Mouse (Mus musculus): ENCODE data around the gene Ankrd61. TPM values are rescaled to one million over a fixed set of nuclear protein-coding genes. Genes with fewer than 3 reads are reported as not detected.

Gene Ankrd61
- polyA plus RNA-seq, 1 experiment from 2014 or later = 0.36 TPM

GRCm38 (mm10) chr5:143871547-143872169 lies 25.8 kb downstream of the Ankrd61 start:
- Histone ChIP-seq H3K27me3 (ENCODE audit: control insufficient read depth, insufficient read depth, low read length) (no peaks in the 10 kb centered on the region), H3K36me3 (ENCODE audit: control insufficient read depth, insufficient read depth, low read length) (peaks cover 26% of the 10 kb centered on the region), H3K27ac (ENCODE audit: low read length) (no peak overlapping the region), H3K4me1 (ENCODE audit: control insufficient read depth, insufficient read depth, low read length) (no peaks in the 10 kb centered on the region), H3K4me3 (ENCODE audit: low read depth, low read length) (no peak overlapping the region), H3K4me2 (replicated peaks; ENCODE audit: low read depth, low read length) (no peak overlapping the region), H3K9me3 (ENCODE audit: control insufficient read depth, low read depth, low read length) (no peaks in the 10 kb centered on the region), H3K9ac (replicated peaks; ENCODE audit: low read depth, low read length) (no peak overlapping the region)
- ATAC-seq (ENCODE audit: insufficient number of reproducible peaks, insufficient read depth, low FRiP score, low read depth) = no peak
- 81% methylated on average over 11 of the region's 11 CpGs for WGBS

Other genes with a start within 250 kb of the Ankrd61 start
- 21.8 TPM in 2 replicates for gene Usp42, start 165.4 kb downstream of the Ankrd61 start, polyA plus RNA-seq (2014; fragmentation: Nextera tagmentation; extraction: Ambion mirVana)
- gene Eif2ak1, start 79.9 kb downstream of the Ankrd61 start, polyA plus RNA-seq (2014; fragmentation: Nextera tagmentation; extraction: Ambion mirVana) = 34.4 TPM in 2 replicates
- gene Aimp2, start 12.2 kb upstream of the Ankrd61 start, polyA plus RNA-seq (2014; fragmentation: Nextera tagmentation; extraction: Ambion mirVana) = 94.9 and 95.8 TPM in 2 replicates
- gene Pms2, start 12.3 kb upstream of the Ankrd61 start, polyA plus RNA-seq (2014; fragmentation: Nextera tagmentation; extraction: Ambion mirVana) = 30.8 and 33.7 TPM in 2 replicates
- 0.65 TPM in 1 of 2 replicates, not detected in the other for gene Gm42421, start 30.5 kb upstream of the Ankrd61 start, polyA plus RNA-seq (2014; fragmentation: Nextera tagmentation; extraction: Ambion mirVana)
- gene Rsph10b, start 35.4 kb upstream of the Ankrd61 start, polyA plus RNA-seq (2014; fragmentation: Nextera tagmentation; extraction: Ambion mirVana) = 0.60 and 1.4 TPM in 2 replicates
- gene Ccz1, start 117.2 kb upstream of the Ankrd61 start, polyA plus RNA-seq (2014; fragmentation: Nextera tagmentation; extraction: Ambion mirVana) = 78.0 and 80.7 TPM in 2 replicates
- gene Ocm, start 129.0 kb upstream of the Ankrd61 start, polyA plus RNA-seq (2014; fragmentation: Nextera tagmentation; extraction: Ambion mirVana) = 0.55 TPM in 1 of 2 replicates, not detected in the other
- 5.2 and 5.6 TPM in 2 replicates for gene Lmtk2, start 202.8 kb upstream of the Ankrd61 start, polyA plus RNA-seq (2014; fragmentation: Nextera tagmentation; extraction: Ambion mirVana)

Measured in stomach, embryonic 14.5 days (tissue).